Mouse (Mus musculus) embryonic fibroblast, embryonic 13.5 days (primary cell): ENCODE data around the gene Cacna2d3. TPM values are rescaled to one million over a fixed set of nuclear protein-coding genes. Genes with fewer than 3 reads are reported as not detected.

Source experiments
- H3K27ac ChIP-seq: 2 replicates; pipeline ENCODE4 v1.5.1; 2012; ENCODE audit warnings: low read length, control low read depth, inconsistent platforms; ENCODE audit not compliant: insufficient read depth
- H3K4me1 ChIP-seq: 2 replicates; pipeline ENCODE4 v1.6.1; 2011; ENCODE audit warnings: low read length; ENCODE audit not compliant: control insufficient read depth, insufficient read depth
- H3K4me3 ChIP-seq: 2 replicates; pipeline ENCODE4 v1.5.1; 2011; ENCODE audit warnings: mild to moderate bottlenecking, control low read depth, low read length; ENCODE audit not compliant: insufficient read depth
- CTCF ChIP-seq: IDR thresholded peaks from 2 replicates; pipeline ENCODE4 v1.5.1; 2011; ENCODE audit warnings: mild to moderate bottlenecking, control low read depth, low read length, moderate library complexity, borderline replicate concordance; ENCODE audit not compliant: insufficient read depth
- POLR2A ChIP-seq: IDR thresholded peaks from 2 replicates; pipeline ENCODE4 v1.6.1; 2011; ENCODE audit warnings: low read depth, mild to moderate bottlenecking, control low read depth, low read length, moderate library complexity
- polyA plus RNA-seq: library from polyadenylated mRNA; stranded (reverse); fragments of >200 nt; gene quantifications from 2 replicates; pipeline ENCODE4 v1.2.4, GENCODE M21; 2011; ENCODE audit warnings: low read depth; ENCODE audit not compliant: missing spikeins, insufficient read length

The Cacna2d3 gene
- polyA plus RNA-seq, 1 experiment, result 5.3 TPM

- Histone ChIP-seq H3K4me3 (no peak overlapping the region), H3K27ac (no peak overlapping the region), H3K4me1 (no peaks in the 10 kb centered on the region)
- TF ChIP-seq CTCF, result no peak
- no peak for TF ChIP-seq POLR2A
Measured at GRCm38 (mm10) chr14:28864925-28865324, 856.7 kb downstream of the Cacna2d3 start.

- H3K4me1 ChIP-seq, result no peaks in the 10 kb centered on the region
- H3K4me3 ChIP-seq, result no peak overlapping the region
- no peak for TF ChIP-seq POLR2A
- TF ChIP-seq CTCF, result no peak
- H3K27ac ChIP-seq, result no peak overlapping the region
Measured at GRCm38 (mm10) chr14:28861142-28861541, 860.5 kb downstream of the Cacna2d3 start.

Other genes starting within 250 kb of the Cacna2d3 start
- 181 and 212 TPM in 2 replicates for gene Selenok, start 246.4 kb upstream of the Cacna2d3 start, polyA plus RNA-seq